Mouse (Mus musculus) Patski (cell line): ENCODE results near the gene Shisa9. TPM values are rescaled to one million over a fixed set of nuclear protein-coding genes. Genes with fewer than 3 reads are reported as not detected.

Experiments used
- ATAC-seq: fragments of 100-300 bp; one replicate; pipeline ENCODE4 v1.8.0; 2021
- CTCF ChIA-PET: fragments of 350-600 bp; sonication (Branson Sonifier 250); formaldehyde crosslinking; loops from one replicate; lab custom pipeline; 2022; ENCODE audit warnings: inconsistent platforms; lab: Charles Lee
- POLR2A ChIA-PET: fragments of 350-600 bp; sonication (Branson Sonifier 250); formaldehyde crosslinking; loops from one replicate; lab custom pipeline; 2022; ENCODE audit warnings: antibody characterized with exemption, inconsistent platforms; lab: Charles Lee
- DNase-seq: peaks from one replicate; pipeline ENCODE4 v3.0.0-alpha.2; 2011; ENCODE audit warnings: low read depth, low spot score
- H3K27me3 ChIP-seq: fragments of 371-371 bp; one replicate; pipeline ENCODE4 v1.5.1; 2021
- CTCF ChIP-seq: fragments of 100-300 bp; IDR thresholded peaks from one replicate; pipeline ENCODE4 v1.5.1; 2021
- in situ Hi-C: fragments of 300-500 bp; cut with MboI; formaldehyde crosslinking; loops from 3 replicates; pipeline ENCODE4 v1.11.1; 2018; ENCODE audit warnings: low pct_unique_long_range_greater_than_20kb, mixed read lengths
- polyA plus RNA-seq: library from polyadenylated mRNA; unstranded; gene quantifications from one replicate; pipeline ENCODE4 v1.2.3, GENCODE M21; 2021

The Shisa9 gene
- polyA plus RNA-seq, 1 experiment from 2014 or later: 0.19 TPM

DNA sequence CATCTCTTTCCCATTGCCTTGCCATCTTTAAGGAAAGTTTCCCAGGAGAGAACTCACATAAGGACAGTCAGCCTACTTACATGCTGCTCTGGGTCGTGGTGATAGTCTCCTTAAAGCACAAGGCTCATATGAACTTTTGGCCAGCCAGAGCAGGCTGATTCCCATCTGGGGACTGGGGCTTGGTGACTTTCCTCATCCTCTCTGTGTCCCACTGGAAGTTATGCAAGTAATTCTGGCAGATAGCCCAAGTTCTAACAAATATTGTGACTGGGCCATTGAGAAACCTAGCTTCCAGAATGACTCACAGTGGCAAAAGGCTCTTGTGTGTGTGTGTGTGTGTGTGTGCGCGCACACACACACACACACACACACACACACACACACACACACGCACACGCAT, 130.5 kb downstream of the Shisa9 start:
- TF ChIP-seq CTCF: no peak
- in situ Hi-C loops: no loop called here
- ATAC-seq: no peak
- ChIA-PET POLR2A (no interaction called here), CTCF (no interaction called here)
- no peak for DNase-seq
- H3K27me3 ChIP-seq: peaks cover 3% of the 10 kb centered on the region

DNA sequence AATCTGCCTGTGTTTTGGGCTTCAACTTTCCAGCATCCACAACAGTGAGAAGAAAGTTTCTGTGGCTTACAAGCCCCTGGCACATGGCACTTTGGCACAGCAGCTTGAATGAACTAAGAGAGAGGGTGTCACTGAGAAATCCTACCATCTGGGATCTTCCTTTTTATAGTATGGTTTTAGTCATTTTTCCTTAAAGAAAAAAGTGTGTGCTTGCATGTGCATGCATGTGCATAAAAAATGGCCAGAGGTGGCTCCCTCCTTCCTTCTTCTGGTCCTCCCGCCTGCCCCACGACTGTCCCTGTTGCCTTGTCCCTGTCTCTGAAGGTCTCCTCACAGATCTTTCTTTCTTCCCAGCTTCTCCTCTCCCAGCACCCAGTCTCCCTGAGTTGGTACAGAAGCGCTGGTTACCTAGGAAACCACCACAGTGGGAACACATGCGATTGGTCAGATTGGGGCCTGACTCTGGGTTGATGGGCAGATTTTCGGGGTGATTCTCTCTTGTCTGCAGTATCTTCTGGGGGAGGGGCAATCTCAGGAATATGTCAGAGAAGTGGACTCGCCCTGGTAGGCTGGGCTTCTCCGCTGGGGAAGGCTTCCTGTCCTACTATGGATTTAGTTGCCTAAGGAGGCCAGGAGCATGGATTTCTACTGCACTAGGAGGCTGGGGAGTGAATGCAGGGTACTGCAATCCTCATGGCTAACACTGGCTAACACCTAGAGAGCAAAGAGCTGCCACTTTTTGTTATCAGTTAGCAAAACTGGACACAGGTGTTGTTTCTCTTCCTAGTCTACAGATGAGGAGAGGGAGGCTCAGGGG, 131.3 kb downstream of the Shisa9 start:
- ATAC-seq (no peak), DNase-seq (no peak)
- ChIA-PET POLR2A (no interaction called here), CTCF (no interaction called here)
- no peak for TF ChIP-seq CTCF
- H3K27me3 ChIP-seq: peaks cover 3% of the 10 kb centered on the region
- in situ Hi-C loops: no loop called here

DNA sequence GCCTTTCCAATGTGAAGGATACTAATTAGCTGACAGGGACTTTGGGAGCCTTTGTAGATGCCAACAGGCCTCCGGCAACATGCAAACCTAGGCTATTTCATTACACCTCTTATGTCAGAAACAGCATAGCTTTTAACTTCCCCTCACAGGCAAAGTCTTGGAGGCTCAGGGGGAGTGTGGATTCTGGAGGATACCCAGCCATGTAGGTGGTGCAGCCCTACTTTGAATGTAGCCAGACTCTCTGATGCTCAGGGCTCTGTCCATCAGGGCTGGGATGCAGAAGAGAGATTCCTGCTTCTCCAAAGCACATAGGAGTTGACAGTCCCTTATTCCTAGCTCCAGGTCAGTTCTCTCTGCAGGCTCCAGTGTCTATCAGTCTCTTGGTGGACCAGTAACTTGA, 133.0 kb downstream of the Shisa9 start:
- in situ Hi-C loops: no loop called here
- ATAC-seq (no peak), DNase-seq (no peak)
- ChIA-PET POLR2A (no interaction called here), CTCF (no interaction called here)
- peaks cover 3% of the 10 kb centered on the region for H3K27me3 ChIP-seq
- TF ChIP-seq CTCF: no peak

DNA sequence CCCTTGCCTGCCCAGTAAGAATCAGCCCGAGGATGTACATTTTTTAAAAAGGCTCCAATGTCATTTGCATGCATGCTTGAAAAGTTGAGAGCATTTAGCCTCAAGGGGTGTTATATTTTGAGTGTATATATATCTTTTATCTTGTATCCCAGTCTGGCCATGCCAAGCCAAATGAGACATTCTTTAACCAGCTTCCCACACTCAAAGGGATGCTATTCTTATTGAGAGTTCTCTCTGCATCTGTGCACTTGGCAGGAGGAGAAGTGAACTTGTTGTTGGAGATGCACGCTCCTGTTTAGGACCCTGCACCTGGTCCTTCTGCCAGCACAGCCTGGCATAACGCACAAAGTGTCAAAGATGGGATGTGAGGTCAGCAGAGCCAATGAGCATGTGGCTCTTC, 135.6 kb downstream of the Shisa9 start:
- in situ Hi-C loops: no loop called here
- CTCF ChIA-PET: no interaction called here

DNA sequence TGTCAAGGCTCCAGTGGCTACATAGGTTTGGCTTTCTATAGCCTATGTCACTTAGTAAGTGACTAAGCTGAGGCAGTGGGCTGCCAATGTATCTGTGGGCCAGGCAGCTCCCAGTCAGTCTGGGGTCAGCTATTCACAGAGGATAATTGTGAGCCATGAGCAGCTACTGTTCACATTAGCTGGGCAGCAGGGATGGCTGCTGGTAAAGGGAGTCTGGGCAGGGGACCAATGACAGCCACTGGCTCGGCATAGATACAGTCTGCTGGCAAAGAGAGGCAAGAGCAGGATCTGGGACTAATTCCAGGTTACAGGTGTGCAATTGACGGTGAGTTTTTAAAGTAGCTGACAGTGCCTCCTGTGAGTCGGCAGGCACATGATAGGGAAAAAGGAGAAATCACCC, 145.9 kb downstream of the Shisa9 start:
- in situ Hi-C loops: no loop called here
- CTCF ChIA-PET: no interaction called here
- TF ChIP-seq CTCF: no peak
- POLR2A ChIA-PET: interaction anchor here (0.6 kb wide), 1 partner anchor 143 kb away, joined by 3 read pairs; no protein-coding TSS in a partner anchor
- no peak for DNase-seq
- ATAC-seq: no peak
- H3K27me3 ChIP-seq: peaks cover 12% of the 10 kb centered on the region

More for the DNA sequence above, 135.6 kb downstream of the Shisa9 start:
- POLR2A ChIA-PET: no interaction called here
- H3K27me3 ChIP-seq: no peaks in the 10 kb centered on the region
- no peak for TF ChIP-seq CTCF
- DNase-seq: no peak
- ATAC-seq: no peak

DNA sequence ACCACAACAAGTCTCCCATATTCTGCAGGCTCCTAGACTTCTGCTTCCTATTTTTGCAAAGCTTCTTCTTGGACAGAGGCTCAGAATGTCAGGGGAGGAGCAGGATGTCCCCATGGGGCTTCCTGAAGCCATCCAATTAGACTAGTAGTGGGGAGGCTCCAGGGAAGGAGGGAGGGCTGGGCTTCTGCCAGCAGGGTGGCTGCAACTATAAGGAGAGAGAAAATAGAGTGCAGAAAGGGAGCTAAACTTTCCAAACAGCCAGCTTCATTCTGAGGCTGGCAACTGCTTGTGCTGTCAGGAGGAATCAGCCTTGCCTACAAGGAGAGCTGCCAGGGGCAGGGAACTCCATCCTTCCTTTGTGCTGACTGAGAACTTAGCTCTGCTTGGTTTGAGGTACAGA, 162.8 kb downstream of the Shisa9 start:
- TF ChIP-seq CTCF: no peak
- in situ Hi-C loops: no loop called here
- H3K27me3 ChIP-seq: peaks cover 6% of the 10 kb centered on the region
- no peak for ATAC-seq
- POLR2A ChIA-PET: interaction anchor here (0.7 kb wide), 1 partner anchor 503 kb away, joined by 3 read pairs; no protein-coding TSS in a partner anchor
- CTCF ChIA-PET: no interaction called here
- no peak for DNase-seq

DNA sequence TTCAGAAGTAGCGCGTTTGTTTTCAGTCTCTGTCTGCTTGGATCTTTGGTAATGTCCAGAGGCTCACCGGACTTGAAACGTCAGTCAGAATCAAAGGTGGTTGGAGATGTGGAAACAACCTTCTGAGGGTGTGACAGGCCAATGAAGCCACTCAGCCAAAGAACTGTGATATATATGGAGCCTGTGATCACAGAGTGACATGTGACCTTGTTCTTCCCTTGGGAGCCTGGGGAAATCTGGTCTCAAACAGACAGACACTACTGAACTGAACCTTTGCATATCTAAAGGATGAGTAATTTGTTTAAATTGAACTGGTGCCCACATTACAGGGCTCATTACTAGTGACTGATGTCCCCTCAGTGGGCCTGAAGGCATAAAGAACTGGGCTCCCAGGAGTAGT, 168.1 kb downstream of the Shisa9 start:
- POLR2A ChIA-PET: no interaction called here
- no peak for DNase-seq
- peaks cover 4% of the 10 kb centered on the region for H3K27me3 ChIP-seq
- in situ Hi-C loops: no loop called here
- CTCF ChIA-PET: no interaction called here
- ATAC-seq: no peak
- TF ChIP-seq CTCF: no peak

DNA sequence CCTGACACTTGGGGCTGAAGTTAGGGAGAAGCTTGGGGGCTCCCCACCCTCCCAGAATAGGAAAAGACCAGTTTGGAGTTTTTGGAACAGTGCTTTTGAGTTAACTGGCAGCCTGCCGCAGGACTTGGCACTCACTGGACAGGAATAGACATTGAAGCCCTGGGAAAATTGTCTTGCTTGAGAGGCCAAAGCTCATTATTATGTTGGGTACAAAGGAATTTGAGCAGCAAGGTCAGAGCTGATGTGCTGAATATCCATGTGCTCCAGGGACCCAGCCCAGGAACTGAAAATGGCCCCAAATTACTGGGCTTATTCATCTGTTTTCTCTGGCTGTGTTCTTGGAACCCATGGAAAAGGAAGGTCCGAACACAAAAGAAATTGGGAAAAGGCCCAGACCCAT, 170.6 kb downstream of the Shisa9 start:
- peaks cover 4% of the 10 kb centered on the region for H3K27me3 ChIP-seq
- in situ Hi-C loops: no loop called here
- ATAC-seq (no peak), DNase-seq (no peak)
- ChIA-PET POLR2A (no interaction called here), CTCF (no interaction called here)
- no peak for TF ChIP-seq CTCF

DNA sequence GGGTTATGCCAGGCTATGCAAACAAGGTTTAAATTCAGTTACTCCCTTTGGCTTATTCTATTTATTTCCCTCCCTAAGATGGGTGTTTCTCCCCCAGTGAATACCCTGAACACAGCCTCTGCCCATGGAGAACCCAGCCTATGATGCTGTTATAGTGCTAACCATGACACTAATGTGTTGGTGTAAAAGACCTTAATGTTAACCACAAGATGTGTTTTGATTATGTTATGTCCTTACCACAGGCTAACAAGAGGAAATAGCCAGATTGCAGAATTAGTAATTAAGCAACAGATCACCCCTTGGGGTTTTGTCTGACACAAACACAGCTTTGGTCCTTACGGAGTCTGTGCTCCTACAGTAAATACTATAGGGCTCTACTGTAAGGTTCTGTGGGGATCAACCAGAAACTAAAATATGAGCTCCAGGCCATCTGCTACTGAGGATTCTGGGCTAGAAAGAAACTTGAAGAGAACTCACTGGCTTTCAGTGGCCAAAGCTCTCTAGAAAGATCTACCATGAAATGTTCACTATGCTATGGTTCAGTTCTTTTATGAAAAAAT, 189.6 kb downstream of the Shisa9 start:
- no peaks in the 10 kb centered on the region for H3K27me3 ChIP-seq
- ChIA-PET CTCF (no interaction called here), POLR2A (no interaction called here)
- DNase-seq (no peak), ATAC-seq (no peak)
- in situ Hi-C loops: no loop called here
- TF ChIP-seq CTCF: no peak

DNA sequence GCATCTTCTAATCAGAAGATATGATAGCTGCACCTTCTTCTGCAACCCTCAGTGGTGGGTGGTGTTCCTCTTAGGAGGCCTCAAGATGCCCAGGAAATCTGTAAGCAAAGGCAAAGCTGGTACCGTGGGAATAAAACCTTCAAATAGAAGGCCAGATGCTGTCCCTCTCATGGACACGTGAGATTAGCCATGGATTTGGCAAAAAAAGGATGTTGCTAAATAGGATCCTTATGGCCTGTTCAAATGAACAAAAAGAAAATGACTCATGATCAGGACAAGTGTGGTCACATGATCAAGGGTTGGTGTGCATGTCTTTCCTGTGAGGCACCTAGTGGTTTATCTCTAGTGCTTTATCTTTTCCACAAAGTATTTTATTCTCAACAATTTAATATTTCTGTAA, 194.1 kb downstream of the Shisa9 start:
- DNase-seq: no peak
- no peaks in the 10 kb centered on the region for H3K27me3 ChIP-seq
- no peak for TF ChIP-seq CTCF
- ChIA-PET CTCF (no interaction called here), POLR2A (no interaction called here)
- ATAC-seq: no peak
- in situ Hi-C loops: no loop called here

DNA sequence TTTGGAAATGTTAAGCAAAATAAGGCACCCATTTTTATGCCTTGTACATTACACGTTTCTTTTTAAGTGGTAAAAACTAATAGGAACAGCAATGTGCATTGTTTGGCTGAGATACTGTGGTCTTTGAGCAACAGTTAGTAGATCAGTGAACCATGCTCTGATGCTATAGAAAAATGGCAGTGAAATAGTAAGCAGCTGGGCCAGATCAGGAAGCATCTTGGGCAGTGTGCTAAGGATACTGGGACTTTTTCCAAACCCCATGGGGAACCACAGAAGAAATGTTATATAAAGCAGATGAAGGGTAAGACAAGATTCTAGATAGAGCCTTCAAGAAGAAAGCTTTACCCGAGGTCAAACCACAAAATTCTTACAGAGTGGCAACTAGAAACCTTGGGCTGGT, 205.8 kb downstream of the Shisa9 start:
- no peak for ATAC-seq
- no peak for DNase-seq
- in situ Hi-C loops: loop anchor here (10.0 kb wide), 1 partner anchor 495 kb away; no protein-coding TSS in a partner anchor
- POLR2A ChIA-PET: interaction anchor here (0.6 kb wide), 1 partner anchor 25 kb away, joined by 4 read pairs; no protein-coding TSS in a partner anchor
- peaks cover 36% of the 10 kb centered on the region for H3K27me3 ChIP-seq
- TF ChIP-seq CTCF: no peak
- CTCF ChIA-PET: no interaction called here
